Mouse (Mus musculus) 3134 (cell line): Measurements from ENCODE around the gene Sbk3.
"Not testable (repeated sequence)": the region's sequence is repeated elsewhere in the genome, so short reads cannot be mapped to it uniquely, and the experiment has no call there.

Experiments used
- DNase-seq: peaks from one replicate; pipeline ENCODE4 v3.0.0-alpha.2; 2011; ENCODE audit warnings: low spot score; ENCODE audit not compliant: insufficient read length; ENCODE audit errors: extremely low read depth

Gene Sbk3

DNA sequence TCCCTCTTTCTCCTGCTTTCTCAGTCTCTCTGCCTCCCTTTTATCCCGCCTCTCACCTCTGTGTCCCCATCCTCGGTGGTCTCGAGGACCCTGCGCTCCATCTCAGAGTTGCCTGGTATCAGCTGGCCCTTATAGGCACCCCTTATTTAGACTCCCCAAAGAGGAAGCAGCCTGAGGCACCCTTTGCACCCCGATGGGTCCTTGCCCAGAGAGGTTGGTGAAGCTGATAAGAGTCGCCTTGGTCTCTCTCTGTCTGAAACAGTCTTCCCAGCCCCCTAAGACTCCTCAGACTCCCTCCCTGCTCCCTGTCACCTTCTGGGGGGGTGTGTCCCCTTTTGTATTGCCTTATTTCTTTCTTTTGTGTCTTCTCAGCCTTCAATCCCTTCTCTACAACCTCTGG lies at the start of gene Sbk3:
Gene Sbk3, minus strand, starts transcription at position 101 of the 400 bp plus-strand sequence.
- DNase-seq = no peak

DNA sequence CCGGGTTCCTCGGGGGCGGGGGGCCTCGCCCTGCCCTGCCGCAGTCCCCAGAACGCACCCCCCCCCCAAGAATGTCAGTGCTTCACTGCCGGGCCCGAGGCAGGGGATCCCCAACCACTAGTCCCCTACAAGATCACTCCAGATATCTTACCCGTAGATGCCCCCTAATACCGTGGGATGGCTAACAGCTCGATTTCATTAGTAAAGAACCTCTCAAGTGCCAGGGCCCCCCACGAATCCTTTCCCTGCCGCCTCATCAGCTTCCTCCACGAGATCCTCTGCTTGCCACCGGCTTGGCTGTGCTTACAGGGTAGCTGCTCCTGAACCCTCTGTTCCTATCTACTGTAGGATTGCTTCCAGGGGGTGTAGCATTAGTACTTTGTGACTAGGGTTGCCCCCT lies 49.7 kb upstream of the Sbk3 start:
- no peak for DNase-seq

DNA sequence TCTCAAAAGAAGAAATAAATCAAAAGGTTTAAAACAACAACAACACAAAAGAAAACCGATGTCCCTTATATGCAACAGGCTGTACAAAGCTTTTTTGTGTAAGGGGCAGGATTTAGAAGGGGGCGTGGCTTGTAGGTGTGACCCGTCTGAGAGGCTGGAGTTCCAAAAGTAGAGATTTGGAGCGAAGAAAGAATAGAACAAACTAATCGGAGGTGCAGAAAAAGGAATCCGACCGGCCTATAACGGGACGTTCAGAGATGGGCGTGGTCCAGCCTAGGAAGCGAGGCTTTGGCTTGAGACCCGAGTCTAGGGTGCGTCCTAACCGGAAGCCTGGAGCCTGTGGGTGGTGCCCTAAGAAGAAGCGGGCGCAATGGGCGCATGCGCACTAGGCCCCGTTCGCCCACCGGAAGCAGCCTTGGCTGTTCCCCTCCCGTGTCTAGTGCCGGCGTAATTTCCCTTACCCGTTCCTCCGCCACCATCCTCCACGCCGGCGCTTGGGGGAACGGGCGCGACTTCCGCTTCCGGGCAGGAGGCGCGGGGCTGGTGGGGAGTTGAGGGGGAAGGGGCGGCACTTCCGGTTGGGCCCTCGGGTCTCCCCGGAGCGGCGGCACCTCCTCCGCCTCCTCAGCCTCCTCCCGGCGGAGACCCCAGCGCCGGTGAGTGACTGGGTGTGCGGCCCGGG lies 49.2 kb upstream of the Sbk3 start, which contains the start of the genes Zfp865 and Ccdc106:
Gene Zfp865, plus strand, starts transcription at position 377 of the 682 bp plus-strand sequence.
Gene Ccdc106, plus strand, starts transcription at position 554 of the 682 bp plus-strand sequence.
- peak; percentile 99 for DNase-seq

DNA sequence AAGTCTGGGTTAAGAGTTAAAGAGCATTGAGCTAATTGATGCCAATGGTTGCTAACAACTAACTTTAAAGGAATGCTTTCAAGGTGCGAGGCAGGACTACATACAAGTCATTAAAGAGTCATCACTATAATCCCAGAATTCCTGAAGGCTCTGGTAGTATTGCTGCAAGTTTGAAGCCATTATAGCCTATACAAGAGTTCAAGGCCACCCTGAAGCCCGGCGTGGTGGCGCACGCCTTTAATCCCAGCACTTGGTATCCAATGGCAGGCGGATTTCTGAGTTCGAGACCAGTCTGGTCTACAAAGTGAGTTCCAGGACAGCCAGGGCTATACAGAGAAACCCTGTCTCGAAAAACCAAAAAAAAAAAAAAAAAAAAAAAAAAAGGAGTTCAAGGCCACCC lies 48.6 kb upstream of the Sbk3 start:
- DNase-seq = not testable (repeated sequence)

DNA sequence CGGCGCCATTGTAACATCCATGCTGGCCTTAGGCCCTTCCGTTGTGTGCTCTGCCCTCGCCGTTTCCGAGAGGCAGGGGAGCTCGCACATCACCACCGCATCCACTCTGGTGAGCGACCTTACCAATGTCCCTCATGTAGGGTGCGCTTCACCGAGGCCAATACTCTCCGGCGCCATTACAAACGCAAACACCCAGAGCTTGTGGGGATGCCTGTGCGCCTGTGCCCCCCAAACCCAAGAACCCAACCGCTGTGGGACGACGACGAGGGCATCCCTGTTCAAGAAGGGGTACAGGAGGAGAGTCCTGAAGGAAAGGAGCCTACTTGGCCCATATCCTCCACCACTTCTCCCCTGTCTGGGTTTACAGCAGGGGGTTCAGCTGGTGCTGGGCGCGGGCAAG lies 47.0 kb upstream of the Sbk3 start:
- DNase-seq = no peak

DNA sequence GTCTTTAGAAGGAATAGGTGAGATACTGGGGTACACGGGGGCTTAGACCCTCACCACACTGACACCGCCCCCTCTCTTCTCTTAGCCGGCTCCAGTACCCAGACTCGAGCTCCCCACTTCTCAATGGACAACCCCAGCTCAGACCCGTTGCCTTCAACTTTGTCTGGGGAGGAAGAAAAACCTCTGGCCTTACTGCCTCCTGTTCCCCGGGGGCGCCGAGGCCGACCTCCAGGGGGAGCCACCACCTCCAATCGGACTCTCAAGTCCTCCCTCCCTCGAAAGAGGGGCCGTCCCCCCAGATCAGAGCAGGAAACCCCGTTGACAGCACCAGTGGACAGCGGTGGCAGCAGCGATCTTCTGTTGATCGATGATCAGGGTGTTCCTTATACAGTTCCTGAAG lies 46.4 kb upstream of the Sbk3 start:
- no peak for DNase-seq

DNA sequence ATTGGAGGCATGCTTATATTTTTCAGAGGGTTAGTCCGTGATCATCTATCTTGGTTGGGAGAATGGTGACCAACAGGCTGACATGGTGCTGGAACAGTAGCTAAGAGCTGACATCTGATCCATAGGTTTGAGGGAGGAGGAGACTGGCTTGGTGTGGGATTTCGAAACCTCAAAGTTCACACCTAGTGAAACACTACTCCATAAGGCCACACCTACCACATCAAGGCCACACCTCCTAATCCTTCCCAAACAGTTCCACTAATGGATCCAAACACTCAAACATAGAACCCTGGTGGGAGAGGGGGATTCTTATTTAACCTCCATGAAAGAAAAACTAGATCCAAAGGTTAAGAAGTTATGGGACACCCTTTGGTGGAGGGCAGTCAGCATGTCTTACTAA lies 46.0 kb upstream of the Sbk3 start:
- DNase-seq = no peak

DNA sequence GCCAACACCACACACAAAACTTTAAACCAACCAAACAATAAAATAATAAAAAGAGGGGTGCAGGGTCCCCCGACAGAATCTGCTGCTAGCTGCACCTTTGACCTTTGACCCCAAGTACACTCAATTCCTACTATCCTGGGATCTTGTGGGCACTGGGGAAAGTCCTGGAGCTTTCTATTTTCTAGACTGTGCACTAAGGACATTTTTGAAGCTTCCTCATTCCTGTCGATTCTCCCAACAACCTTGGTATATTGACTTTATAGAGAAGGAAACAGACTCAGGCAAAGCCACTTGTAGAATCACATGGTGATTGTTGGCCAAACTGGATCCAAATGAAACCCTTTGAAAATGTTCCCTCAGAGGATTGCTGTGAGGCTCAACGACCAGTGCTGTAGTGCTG lies 45.1 kb upstream of the Sbk3 start:
- no peak for DNase-seq

DNA sequence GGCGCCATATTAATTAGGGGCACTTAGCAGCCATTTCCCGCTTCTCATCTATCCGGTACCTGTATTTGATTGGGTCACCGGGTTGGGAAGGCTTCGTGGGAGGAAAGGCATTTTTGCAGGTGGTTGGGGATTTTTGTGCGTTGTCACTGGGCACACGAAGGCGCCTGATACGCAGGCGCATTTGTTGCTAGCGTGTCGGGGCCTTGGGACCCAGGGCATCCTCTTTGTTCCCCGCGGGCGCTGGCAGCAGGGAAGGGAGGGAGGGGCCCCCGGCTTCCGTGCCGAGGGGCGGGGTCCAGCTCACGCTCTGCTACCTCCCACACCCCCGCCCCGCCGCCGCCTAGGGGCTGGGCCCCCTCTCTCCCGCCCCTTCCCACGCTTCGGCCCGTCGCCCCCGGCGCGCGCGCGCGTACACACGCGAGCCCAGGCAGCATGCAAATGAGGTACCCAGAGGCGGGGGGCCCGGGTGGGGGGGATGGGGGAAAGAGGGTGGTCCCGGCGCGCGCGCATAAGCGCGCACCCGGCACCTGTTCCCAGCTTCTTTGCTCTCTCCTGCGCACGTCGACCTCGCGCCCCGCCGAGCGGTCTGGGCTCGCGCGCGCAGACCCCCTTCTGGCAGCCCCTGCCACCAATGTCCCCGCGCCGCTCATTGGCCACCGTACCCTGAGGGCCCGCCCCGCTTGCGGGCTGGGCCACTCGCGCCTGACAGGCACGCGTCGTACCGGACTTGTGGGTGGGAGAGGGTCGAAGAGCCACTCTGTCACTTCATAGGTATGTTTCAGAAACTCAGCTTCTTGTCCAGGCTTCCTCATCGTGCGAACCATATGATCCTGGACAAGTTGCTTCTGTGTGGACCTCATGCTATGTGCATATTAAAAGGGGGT lies 44.4 kb upstream of the Sbk3 start, which contains the start of gene Gm44973:
Gene Gm44973, plus strand, starts transcription at position 379 of the 884 bp plus-strand sequence.
- peak; percentile 94 for DNase-seq

DNA sequence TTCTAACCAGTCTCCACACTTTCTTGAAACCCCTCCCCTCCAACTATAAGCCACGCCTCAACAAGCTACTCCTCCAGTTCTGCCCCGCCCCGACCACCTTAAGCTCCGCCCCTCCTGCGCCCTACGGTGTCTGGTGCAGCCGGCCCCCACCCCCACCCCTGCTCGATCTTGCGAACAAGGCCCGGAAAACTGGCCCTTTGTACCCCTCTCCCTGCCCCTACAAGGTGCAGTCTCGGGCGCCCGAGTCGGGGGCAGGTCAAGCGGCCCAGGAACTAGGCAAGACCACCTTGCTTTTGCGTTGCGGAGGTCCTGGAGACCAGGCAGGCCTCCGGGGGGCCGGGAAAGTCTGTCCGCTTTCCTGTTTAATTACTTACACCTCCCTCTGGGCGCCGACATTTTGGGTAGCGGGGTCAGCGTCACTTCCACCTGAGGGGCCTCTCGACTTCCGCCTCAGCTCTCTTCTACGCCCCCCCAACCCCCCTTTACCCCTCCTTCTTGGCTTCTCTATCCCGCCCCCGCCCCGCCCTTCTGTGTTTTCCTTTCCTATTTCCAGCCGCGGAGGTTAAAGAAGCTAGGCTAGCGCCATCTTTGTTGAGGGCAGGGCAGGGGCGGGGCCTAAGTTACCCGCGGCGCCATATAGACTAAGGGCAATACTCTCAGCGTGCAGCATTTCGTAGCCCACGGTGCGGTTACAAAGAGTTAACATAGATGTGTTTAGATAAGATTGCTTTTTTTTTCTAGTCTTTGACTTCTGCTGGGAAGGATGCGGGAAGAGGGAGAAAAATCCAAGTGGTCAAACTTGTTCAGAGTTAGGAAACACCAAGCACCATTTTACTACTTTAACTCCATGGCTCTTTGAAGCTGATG lies 43.5 kb upstream of the Sbk3 start, which contains the start of the genes Zfp524 and Fiz1:
Gene Zfp524, plus strand, starts transcription at position 165 of the 867 bp plus-strand sequence.
Gene Fiz1, minus strand, starts transcription at position 447 of the 867 bp plus-strand sequence.
- DNase-seq = peak; percentile 96

DNA sequence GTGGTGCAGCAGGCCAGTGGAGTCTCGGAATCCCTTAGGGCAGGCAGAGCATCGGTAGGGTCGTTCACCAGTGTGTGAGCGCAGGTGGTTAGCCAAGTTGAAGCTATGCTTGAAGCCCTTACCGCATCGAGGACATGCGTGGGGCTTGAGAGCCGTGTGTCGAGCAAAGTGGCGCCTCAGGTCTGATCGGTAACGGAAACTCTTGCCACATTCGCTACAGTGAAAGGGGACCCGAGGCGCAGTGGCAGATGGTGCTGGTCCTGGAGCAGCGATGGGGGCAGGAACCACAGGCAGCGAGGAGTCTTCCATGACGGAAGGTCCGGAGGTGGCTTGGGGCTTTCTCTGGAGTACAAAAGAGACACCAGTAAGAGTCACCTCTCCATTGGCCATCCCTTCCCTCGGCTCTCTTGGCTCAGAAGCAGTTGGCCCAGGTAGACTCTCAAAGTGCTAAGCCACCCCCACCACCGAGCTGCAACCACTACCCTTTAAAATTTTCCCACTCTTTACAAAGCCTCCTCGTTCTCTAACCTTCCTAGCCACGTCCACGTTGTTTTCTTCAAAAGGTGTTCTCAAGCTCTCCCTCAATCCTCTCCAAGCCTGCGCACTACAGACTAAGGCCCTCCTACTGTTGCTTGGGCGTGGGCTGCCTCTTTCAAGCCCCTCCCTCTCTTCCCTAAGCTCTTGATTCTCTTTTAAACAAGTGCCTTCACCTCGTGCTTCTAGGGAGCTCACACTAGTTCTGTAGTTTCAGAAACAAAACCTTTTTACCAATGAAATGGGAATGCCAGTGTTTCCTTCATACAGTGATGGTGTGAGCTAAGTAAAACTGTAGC lies 41.9 kb upstream of the Sbk3 start:
- DNase-seq = no peak

DNA sequence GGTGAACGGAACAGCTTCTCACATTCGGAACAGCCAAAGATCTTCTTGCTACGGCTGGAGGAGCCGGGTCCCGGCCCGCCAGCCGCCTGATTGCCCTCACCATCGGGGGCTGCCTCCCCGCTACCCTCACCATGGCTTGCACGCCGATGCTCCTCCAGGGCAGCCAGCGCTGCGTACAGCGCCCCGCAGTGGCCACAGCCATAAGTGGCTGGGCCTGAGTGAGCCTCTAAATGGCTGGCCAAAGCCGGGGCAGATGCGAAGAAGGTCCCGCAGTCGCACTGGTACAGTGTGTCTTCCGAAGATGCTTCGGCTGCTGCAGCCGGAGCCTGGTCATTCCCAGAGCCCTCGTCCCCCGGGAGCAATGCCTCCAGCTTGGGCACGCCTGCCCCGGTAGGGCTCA lies 37.3 kb upstream of the Sbk3 start:
- DNase-seq = no peak

DNA sequence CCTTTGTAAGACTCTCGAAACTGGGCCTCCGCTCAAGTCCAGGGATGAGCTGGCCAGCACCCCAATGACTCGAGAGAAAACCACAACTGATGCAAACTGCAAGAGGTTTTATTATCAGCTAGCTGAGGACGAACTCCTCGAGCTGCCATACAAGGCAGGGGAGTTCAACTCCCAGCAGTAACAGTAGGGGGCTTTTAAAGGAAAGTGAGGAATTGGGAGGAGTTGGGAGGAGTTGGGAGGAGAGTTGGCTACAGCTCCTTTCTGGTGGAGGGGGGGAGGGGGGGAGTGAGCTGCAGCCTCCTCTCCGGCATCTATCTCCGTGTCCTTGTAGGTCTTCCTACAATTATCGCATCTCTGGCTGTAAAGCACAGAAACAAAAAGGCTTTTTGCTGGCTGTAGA lies 31.9 kb upstream of the Sbk3 start:
- DNase-seq = not testable (repeated sequence)

DNA sequence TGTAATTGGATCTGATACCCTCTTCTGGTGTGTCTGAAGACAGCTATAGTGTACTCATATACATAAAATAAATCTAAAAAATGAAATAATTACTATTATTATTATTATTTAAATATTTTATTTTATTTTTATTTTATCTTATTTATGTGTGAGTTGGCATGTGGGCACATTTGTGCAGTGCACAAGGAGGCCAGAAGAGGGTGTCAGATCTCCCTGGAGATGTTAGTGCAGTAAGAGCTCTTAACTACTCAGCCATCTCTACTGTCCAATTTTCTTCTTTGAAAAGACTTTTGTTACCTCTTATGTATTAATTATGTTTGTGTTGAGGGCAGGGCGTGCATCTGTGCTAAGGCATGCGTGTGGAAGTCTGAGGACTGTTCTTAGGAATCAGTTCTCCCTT lies 28.9 kb upstream of the Sbk3 start:
- DNase-seq = no peak

DNA sequence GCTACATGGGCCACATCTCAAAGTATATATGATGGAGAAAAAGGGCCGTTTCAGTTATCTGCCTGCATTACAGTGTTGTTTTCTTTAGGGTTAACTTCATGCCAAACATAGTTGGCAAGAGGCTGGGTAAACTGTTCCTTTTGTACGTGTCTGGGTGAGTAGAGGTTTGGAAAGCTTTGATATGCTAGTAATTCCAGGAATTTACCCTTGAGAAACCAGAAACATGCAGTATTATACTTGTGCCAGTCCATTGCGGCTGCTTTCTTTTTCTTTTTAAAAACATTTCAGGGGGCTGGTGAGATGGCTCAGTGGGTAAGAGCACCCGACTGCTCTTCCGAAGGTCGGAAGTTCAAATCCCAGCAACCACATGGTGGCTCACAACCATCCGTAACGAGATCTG lies 26.0 kb upstream of the Sbk3 start:
- DNase-seq = peak; percentile 65

DNA sequence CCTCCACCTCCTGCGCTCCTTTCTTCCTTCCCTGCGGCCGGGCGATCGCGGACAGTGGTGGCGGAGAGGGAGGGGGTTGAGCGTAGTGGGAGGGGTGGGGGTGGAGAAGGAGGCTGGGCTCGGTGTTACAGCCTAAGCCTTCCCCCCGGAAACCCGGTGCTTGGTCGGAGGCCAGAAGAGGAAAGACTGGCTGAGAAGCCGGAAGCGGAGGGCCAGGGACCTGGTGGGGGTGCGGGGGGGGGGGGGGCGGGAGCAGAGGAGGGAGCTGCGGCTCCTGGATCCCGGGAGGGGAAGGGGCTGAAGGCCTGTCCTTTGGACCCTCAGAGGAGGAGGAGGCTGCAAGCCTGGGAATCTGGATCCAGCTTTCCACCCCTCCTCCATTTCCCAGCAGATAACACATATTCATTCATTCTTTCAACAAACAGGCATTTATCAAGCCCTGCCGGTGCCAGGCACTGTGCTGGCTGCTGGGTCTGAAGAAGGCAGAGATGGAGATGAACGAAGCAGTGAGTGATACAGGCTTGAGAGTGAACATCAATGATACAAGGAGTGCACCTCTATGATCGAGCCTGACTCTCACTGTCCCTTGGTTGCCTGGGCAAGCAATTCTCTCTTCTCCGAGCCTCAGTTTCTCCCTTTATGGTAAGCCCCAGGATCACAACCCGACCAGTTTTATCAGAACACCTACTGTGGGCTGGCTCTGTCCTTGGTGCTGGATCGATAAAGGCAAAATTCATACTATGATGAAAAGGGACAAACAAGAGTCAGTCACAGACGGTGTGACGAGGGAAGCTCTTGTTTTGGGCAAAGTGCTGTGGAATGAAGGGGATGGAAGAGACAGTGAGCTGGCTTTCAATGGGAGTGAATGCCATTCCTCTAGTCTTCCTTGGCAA lies 25.3 kb upstream of the Sbk3 start, which contains the start of gene Zfp579:
Gene Zfp579, minus strand, starts transcription at position 156 of the 893 bp plus-strand sequence.
- DNase-seq = peak; percentile 83

DNA sequence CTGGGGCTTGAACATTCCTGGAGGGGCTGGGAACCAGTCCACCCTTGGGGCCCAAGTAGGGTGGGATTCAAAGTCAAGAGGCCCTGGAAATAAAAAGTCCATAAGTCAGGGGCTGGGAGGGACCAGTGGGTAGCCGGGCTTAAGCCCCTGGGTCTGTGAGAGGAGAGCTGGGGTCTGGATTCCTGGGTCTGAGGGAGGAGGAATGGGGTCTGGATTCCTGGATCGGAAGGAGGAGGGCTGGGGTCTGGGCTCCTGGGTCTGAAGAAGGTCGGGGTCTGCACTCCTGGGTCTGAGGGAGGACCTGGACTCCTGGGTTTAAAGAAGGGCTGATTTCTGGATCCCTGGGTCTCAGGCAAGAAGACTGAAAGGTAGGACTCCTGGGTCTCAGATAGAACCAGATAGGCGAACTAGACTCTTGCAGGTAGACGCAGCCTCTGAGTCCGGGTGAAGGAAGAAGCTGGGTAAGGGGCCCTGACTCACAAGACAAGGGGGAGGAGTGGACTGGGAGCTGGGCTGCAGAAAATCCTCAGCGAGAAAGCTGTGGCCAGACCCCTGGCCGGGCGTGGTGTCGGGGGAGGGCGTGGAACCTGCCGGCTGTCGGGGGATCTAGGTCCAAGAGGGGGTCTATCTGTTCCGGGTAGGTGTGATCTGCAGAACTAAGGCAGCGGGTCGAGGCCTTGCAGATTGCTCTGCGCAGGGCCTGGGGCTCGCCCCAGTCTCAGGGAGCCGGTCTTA lies 24.5 kb upstream of the Sbk3 start:
- no peak for DNase-seq
